In the genomic region with DNA sequence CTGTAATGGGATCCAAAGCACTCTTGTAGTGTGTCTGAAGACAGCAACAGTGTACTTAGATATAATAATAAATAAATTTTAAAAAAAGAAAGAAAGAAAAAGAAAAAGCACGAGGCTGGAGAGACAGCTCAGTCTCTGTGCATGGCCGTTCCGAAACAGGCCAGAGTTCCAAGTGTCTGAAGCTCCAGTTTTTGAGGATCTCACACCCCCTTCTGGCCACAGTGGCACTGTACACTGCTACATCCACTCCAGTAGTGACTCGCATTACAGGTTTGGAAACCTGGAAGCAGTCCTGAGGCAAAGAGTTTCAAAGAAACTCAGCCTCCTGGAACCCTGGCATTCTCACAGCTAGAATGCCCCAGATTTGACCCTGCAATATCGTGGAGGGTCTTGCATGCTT, we compare ENCODE assay signal across 9 mouse cellular contexts. TPM values are rescaled to one million over a fixed set of nuclear protein-coding genes. Genes with fewer than 3 reads are reported as not detected.
A peak's percentile ranks its signal among the peaks of the same experiment; 100 is the strongest.
DNase-seq lines count a peak whose midpoint lies in the region; ATAC-seq lines count a peak whose summit lies in the region.
"Had no signal": no experiment of that assay in that cellular context is flagged by ENCODE, and none has a peak within 500 bp of the region (broad histone marks: within the 10 kb centered on the region; RNA-seq: fewer than 3 reads in every experiment).

No protein-coding gene starts in this region.

- H3K27ac ChIP-seq in forebrain, embryonic 13.5 days, result no peak overlapping the region
- no peak overlapping the region for H3K27ac ChIP-seq in forebrain, embryonic 10.5 days
- H3K27ac ChIP-seq in kidney, embryonic 14.5 days (ENCODE audit: low read depth, low read length), result no peak overlapping the region
- no peak overlapping the region for H3K27ac ChIP-seq in lung, embryonic 15.5 days
- H3K27ac ChIP-seq: hindbrain, embryonic 15.5 days had no signal

- H3K9ac ChIP-seq in forebrain, embryonic 13.5 days, result no peak overlapping the region
- H3K9ac ChIP-seq in kidney, embryonic 14.5 days (ENCODE audit: low read depth, low read length), result no peak overlapping the region
- H3K9ac ChIP-seq in lung, embryonic 15.5 days, result no peak overlapping the region
- H3K9ac ChIP-seq: hindbrain, embryonic 15.5 days had no signal

- H3K4me2 ChIP-seq in forebrain, embryonic 13.5 days, result no peak overlapping the region
- H3K4me2 ChIP-seq in kidney, embryonic 14.5 days (replicated peaks; ENCODE audit: low read depth, low read length), result no peak overlapping the region
- H3K4me2 ChIP-seq in lung, embryonic 15.5 days, result no peak overlapping the region
- H3K4me2 ChIP-seq: hindbrain, embryonic 15.5 days had no signal

- H3K27me3 ChIP-seq in forebrain, embryonic 13.5 days, result no peaks in the 10 kb centered on the region
- H3K27me3 ChIP-seq in forebrain, embryonic 10.5 days (ENCODE audit: poor library complexity, severe bottlenecking), result no peaks in the 10 kb centered on the region
- H3K27me3 ChIP-seq in kidney, embryonic 14.5 days (ENCODE audit: control insufficient read depth, insufficient read depth, low read length), result no peaks in the 10 kb centered on the region
- H3K27me3 ChIP-seq in lung, embryonic 15.5 days, result no peaks in the 10 kb centered on the region
- H3K27me3 ChIP-seq: hindbrain, embryonic 15.5 days had no signal

- no peak for DNase-seq in forebrain, embryonic 10.5 days (ENCODE audit: extremely low spot score, low spot score)
- peak; percentile 77 for DNase-seq in CD4-positive helper T cell, adult 2 months (ENCODE audit: low read depth, low spot score)
- DNase-seq in c-Kit-negative CD71-positive TER-119-positive erythroid progenitor cells, embryonic 14.5 days (ENCODE audit: low read depth, low spot score), result peak; percentile 60
- DNase-seq in gastrocnemius, adult 8-10 months (ENCODE audit: low spot score in 2 of 2), result peak; percentile 72 to 73
- peak; percentile 62 to 78 for DNase-seq in spleen, postnatal 36 days (ENCODE audit: low spot score in 2 of 2)

- H3K36me3 ChIP-seq in forebrain, embryonic 13.5 days (ENCODE audit: poor library complexity, severe bottlenecking), result peaks cover 77% of the 10 kb centered on the region
- H3K36me3 ChIP-seq in forebrain, embryonic 10.5 days (replicated peaks), result peaks cover 74% of the 10 kb centered on the region
- H3K36me3 ChIP-seq in kidney, embryonic 14.5 days (ENCODE audit: control insufficient read depth, insufficient read depth, low read length), result peaks cover 40% of the 10 kb centered on the region
- peaks cover 46% of the 10 kb centered on the region for H3K36me3 ChIP-seq in lung, embryonic 15.5 days

- no peaks in the 10 kb centered on the region for H3K4me1 ChIP-seq in forebrain, embryonic 13.5 days
- no peaks in the 10 kb centered on the region for H3K4me1 ChIP-seq in forebrain, embryonic 10.5 days
- no peaks in the 10 kb centered on the region for H3K4me1 ChIP-seq in kidney, embryonic 14.5 days (ENCODE audit: control insufficient read depth, insufficient read depth, low read length)
- H3K4me1 ChIP-seq in lung, embryonic 15.5 days, result no peaks in the 10 kb centered on the region
- H3K4me1 ChIP-seq: hindbrain, embryonic 15.5 days had no signal

- ATAC-seq in forebrain, embryonic 13.5 days, result peak; percentile 73
- peak; percentile 66; the same call in 1 of the 2 replicates for ATAC-seq in kidney, embryonic 14.5 days (ENCODE audit: low FRiP score, low TSS enrichment)
- ATAC-seq in lung, embryonic 15.5 days (ENCODE audit: borderline replicate concordance, extremely low read depth, low FRiP score, low TSS enrichment), result 0 out of 2 replicates have a peak, but pooled peaks have one; percentile 58

- WGBS in forebrain, embryonic 13.5 days, result 42% methylated on average over 5 of the region's 5 CpGs
- 58% methylated on average over 5 of the region's 5 CpGs for WGBS in forebrain, embryonic 10.5 days
- WGBS in kidney, embryonic 14.5 days, result 35% methylated on average over 5 of the region's 5 CpGs
- 29% methylated on average over 5 of the region's 5 CpGs for WGBS in lung, embryonic 15.5 days

- H3K4me3 ChIP-seq in forebrain, embryonic 13.5 days, result no peak overlapping the region
- no peak overlapping the region for H3K4me3 ChIP-seq in forebrain, embryonic 10.5 days
- H3K4me3 ChIP-seq in kidney, embryonic 14.5 days (ENCODE audit: low read length), result no peak overlapping the region
- no peak overlapping the region for H3K4me3 ChIP-seq in lung, embryonic 15.5 days
- H3K4me3 ChIP-seq: hindbrain, embryonic 15.5 days had no signal

- H3K9me3 ChIP-seq in forebrain, embryonic 13.5 days (replicated peaks), result no peaks in the 10 kb centered on the region
- H3K9me3 ChIP-seq in forebrain, embryonic 10.5 days, result no peaks in the 10 kb centered on the region
- no peaks in the 10 kb centered on the region for H3K9me3 ChIP-seq in kidney, embryonic 14.5 days (ENCODE audit: control insufficient read depth, low read length)
- H3K9me3 ChIP-seq in lung, embryonic 15.5 days, result no peaks in the 10 kb centered on the region
- H3K9me3 ChIP-seq: hindbrain, embryonic 15.5 days had no signal

RNA-seq across cellular contexts. Expression of a gene that starts 9.9 kb away (rescaled TPM):
- polyA plus RNA-seq in forebrain, embryonic 13.5 days (2015; fragmentation: Nextera tagmentation; extraction: Ambion mirVana), result 52.3 and 55.1 TPM in 2 replicates
- polyA plus RNA-seq in forebrain, embryonic 10.5 days (2016; fragmentation: Nextera tagmentation; extraction: Ambion mirVana), result 91.0 and 100 TPM in 2 replicates
- total RNA-seq in gastrocnemius, adult 8-10 months (2022), result 100 to 1,000 TPM; 226 to 292 (median 253) TPM
- 68.1 and 99.2 TPM in 2 replicates for polyA plus RNA-seq in kidney, embryonic 14.5 days (2014; fragmentation: Nextera tagmentation; extraction: Ambion mirVana)
- polyA plus RNA-seq in lung, embryonic 15.5 days (2015; fragmentation: Nextera tagmentation; extraction: Ambion mirVana), result 99.8 and 104 TPM in 2 replicates

RNA-seq across cellular contexts. Expression of a gene that starts 13.9 kb away (rescaled TPM):
- polyA plus RNA-seq in forebrain, embryonic 13.5 days (2015; fragmentation: Nextera tagmentation; extraction: Ambion mirVana), result 47.9 and 51.6 TPM in 2 replicates
- 53.9 and 54.7 TPM in 2 replicates for polyA plus RNA-seq in forebrain, embryonic 10.5 days (2016; fragmentation: Nextera tagmentation; extraction: Ambion mirVana)
- total RNA-seq in gastrocnemius, adult 8-10 months (2022), result 1 to 10 TPM; 2.6 to 3.6 (median 3.4) TPM
- polyA plus RNA-seq in kidney, embryonic 14.5 days (2014; fragmentation: Nextera tagmentation; extraction: Ambion mirVana), result 23.3 and 34.4 TPM in 2 replicates
- polyA plus RNA-seq in lung, embryonic 15.5 days (2015; fragmentation: Nextera tagmentation; extraction: Ambion mirVana), result 44.5 and 44.7 TPM in 2 replicates

RNA-seq across cellular contexts. Expression of a gene that starts 14.1 kb away (rescaled TPM):
- 24.5 and 26.3 TPM in 2 replicates for polyA plus RNA-seq in forebrain, embryonic 13.5 days (2015; fragmentation: Nextera tagmentation; extraction: Ambion mirVana)
- 7.7 and 10.9 TPM in 2 replicates for polyA plus RNA-seq in forebrain, embryonic 10.5 days (2016; fragmentation: Nextera tagmentation; extraction: Ambion mirVana)
- 1 to 10 TPM; 1.0 to 3.1 (median 2.7) TPM for total RNA-seq in gastrocnemius, adult 8-10 months (2022)
- 8.5 and 14.6 TPM in 2 replicates for polyA plus RNA-seq in kidney, embryonic 14.5 days (2014; fragmentation: Nextera tagmentation; extraction: Ambion mirVana)
- polyA plus RNA-seq in lung, embryonic 15.5 days (2015; fragmentation: Nextera tagmentation; extraction: Ambion mirVana), result 19.8 and 23.0 TPM in 2 replicates

RNA-seq across cellular contexts. Expression of a gene that starts 31.0 kb away (rescaled TPM):
- 59.2 and 61.2 TPM in 2 replicates for polyA plus RNA-seq in forebrain, embryonic 13.5 days (2015; fragmentation: Nextera tagmentation; extraction: Ambion mirVana)
- 71.6 and 78.1 TPM in 2 replicates for polyA plus RNA-seq in forebrain, embryonic 10.5 days (2016; fragmentation: Nextera tagmentation; extraction: Ambion mirVana)
- 10 to 100 TPM; 36.7 to 40.7 (median 39.7) TPM for total RNA-seq in gastrocnemius, adult 8-10 months (2022)
- 63.4 and 80.2 TPM in 2 replicates for polyA plus RNA-seq in kidney, embryonic 14.5 days (2014; fragmentation: Nextera tagmentation; extraction: Ambion mirVana)
- polyA plus RNA-seq in lung, embryonic 15.5 days (2015; fragmentation: Nextera tagmentation; extraction: Ambion mirVana), result 83.0 and 85.2 TPM in 2 replicates

RNA-seq across cellular contexts. Expression of a gene that starts 54.2 kb away (rescaled TPM):
- 80.2 and 82.9 TPM in 2 replicates for polyA plus RNA-seq in forebrain, embryonic 13.5 days (2015; fragmentation: Nextera tagmentation; extraction: Ambion mirVana)
- 58.2 and 58.7 TPM in 2 replicates for polyA plus RNA-seq in forebrain, embryonic 10.5 days (2016; fragmentation: Nextera tagmentation; extraction: Ambion mirVana)
- total RNA-seq in gastrocnemius, adult 8-10 months (2022), result 10 to 100 TPM; 24.1 to 29.3 (median 27.8) TPM
- 70.8 and 80.6 TPM in 2 replicates for polyA plus RNA-seq in kidney, embryonic 14.5 days (2014; fragmentation: Nextera tagmentation; extraction: Ambion mirVana)
- polyA plus RNA-seq in lung, embryonic 15.5 days (2015; fragmentation: Nextera tagmentation; extraction: Ambion mirVana), result 68.2 and 72.4 TPM in 2 replicates
